Comparison of ENCODE assay signal across 8 mouse cellular contexts in the genomic region with DNA sequence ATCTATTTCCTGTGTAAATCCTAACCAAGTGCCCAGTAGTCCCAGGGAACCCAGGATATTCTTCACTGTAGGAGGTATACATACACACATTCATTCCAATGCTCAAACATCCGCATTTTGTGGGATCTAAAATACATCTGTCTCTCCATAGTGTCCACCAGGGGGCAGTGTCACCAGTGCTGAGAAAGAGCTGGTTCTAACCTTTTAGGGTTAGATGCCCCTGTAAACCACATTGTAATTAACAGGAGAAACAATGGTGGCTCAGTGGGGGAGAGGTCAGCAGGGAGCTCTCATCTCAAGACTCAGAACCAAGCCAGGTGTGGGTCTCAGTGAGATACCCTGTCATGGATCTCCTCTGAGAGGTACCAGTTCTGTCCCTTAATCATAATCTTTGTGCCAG. TPM values are rescaled to one million over a fixed set of nuclear protein-coding genes. Genes with fewer than 3 reads are reported as not detected.
DNase-seq lines count a peak whose midpoint lies in the region; ATAC-seq and TF ChIP-seq lines count a peak whose summit lies in the region.
"Had no signal": no experiment of that assay in that cellular context is flagged by ENCODE, and none has a peak within 500 bp of the region (broad histone marks: within the 10 kb centered on the region; RNA-seq: fewer than 3 reads in every experiment).

No protein-coding gene starts in this region.

- ATAC-seq in liver, embryonic 11.5 days (replicated peaks; ENCODE audit: low FRiP score), result no peak
- ATAC-seq in midbrain, postnatal 0 days (ENCODE audit: low FRiP score), result no peak
- no peak for ATAC-seq in erythroblast, adult 5-6 weeks (replicated peaks; ENCODE audit: low FRiP score, poor library complexity, severe bottlenecking)

- H3K9ac ChIP-seq in liver, embryonic 11.5 days (ENCODE audit: low read depth, low read length), result no peak overlapping the region
- H3K9ac ChIP-seq in MEL (ENCODE audit: control insufficient read depth, low read depth, low read length, poor library complexity, severe bottlenecking), result no peak overlapping the region
- H3K9ac ChIP-seq in midbrain, postnatal 0 days (replicated peaks; ENCODE audit: low read length, poor library complexity, severe bottlenecking), result no peak overlapping the region

- peaks cover 41% of the 10 kb centered on the region for H3K4me1 ChIP-seq in liver, embryonic 11.5 days (replicated peaks; ENCODE audit: control insufficient read depth, insufficient read depth, low read length)
- peaks cover 6 to 35% of the 10 kb centered on the region in 2 experiments for H3K4me1 ChIP-seq in MEL (ENCODE audit: control insufficient read depth in 1 of 2, insufficient read depth in 2 of 2, low read length in 2 of 2)
- no peaks in the 10 kb centered on the region for H3K4me1 ChIP-seq in midbrain, postnatal 0 days (ENCODE audit: insufficient read depth, low read length)

- DNase-seq in liver, result peak; percentile 65
- DNase-seq in liver, embryonic 11.5 days (ENCODE audit: low spot score), result no peak
- DNase-seq in MEL (ENCODE audit: low read depth, low spot score), result peak; percentile 68
- peak; percentile 67 for DNase-seq in c-Kit-positive CD71-positive TER-119-positive erythroid progenitor cells, embryonic 14.5 days (ENCODE audit: low spot score)
- DNase-seq in midbrain, postnatal 0 days (ENCODE audit: low spot score), result peak; percentile 53
- no peak for DNase-seq in ovary, postnatal 36 days (ENCODE audit: low spot score)

- H3K79me2 ChIP-seq in MEL (ENCODE audit: control insufficient read depth, insufficient read depth, low read length, poor library complexity), result no peaks in the 10 kb centered on the region

- H3K27me3 ChIP-seq in liver, embryonic 11.5 days (replicated peaks; ENCODE audit: control insufficient read depth, insufficient read depth, low read length), result no peaks in the 10 kb centered on the region
- H3K27me3 ChIP-seq in MEL (ENCODE audit: control insufficient read depth in 1 of 2, insufficient read depth in 2 of 2, low read length in 2 of 2), result no peaks in the 10 kb centered on the region
- no peaks in the 10 kb centered on the region for H3K27me3 ChIP-seq in midbrain, postnatal 0 days (ENCODE audit: insufficient read depth, low read length)

- TF ChIP-seq CTCF in MEL (IDR thresholded peaks at IDR 0.05 in 2 of 3, conservative IDR thresholded peaks at IDR 0.05 in 1 of 3; ENCODE audit: control insufficient read depth in 1 of 3, insufficient read depth in 1 of 3, low read depth in 2 of 3, low read length in 3 of 3, poor library complexity in 1 of 3, severe bottlenecking in 1 of 3), result peak; percentile 67 to 76 (median 75)
- TF ChIP-seq CTCF in midbrain, postnatal 0 days (IDR thresholded peaks at IDR 0.05), result peak; percentile 90

- 36% methylated on average over 1 of the region's 1 CpGs for WGBS in liver, embryonic 11.5 days
- WGBS in midbrain, postnatal 0 days, result 48% methylated on average over 1 of the region's 1 CpGs

- TF ChIP-seq RAD21 in MEL (IDR thresholded peaks at IDR 0.05; ENCODE audit: low read depth, low read length), result peak; percentile 10; the same call in 1 of the 2 replicates

- no peak overlapping the region for H3K27ac ChIP-seq in liver, embryonic 11.5 days (ENCODE audit: low read depth, low read length)
- no peak overlapping the region for H3K27ac ChIP-seq in MEL (ENCODE audit: control insufficient read depth, low read depth, low read length)
- no peak overlapping the region for H3K27ac ChIP-seq in midbrain, postnatal 0 days (ENCODE audit: low read depth, low read length)

- peaks cover 9% of the 10 kb centered on the region; the same call in 1 of the 2 replicates for H3K36me3 ChIP-seq in liver, embryonic 11.5 days (ENCODE audit: control insufficient read depth, insufficient read depth, low read length)
- H3K36me3 ChIP-seq in MEL (ENCODE audit: control insufficient read depth in 1 of 2, insufficient read depth in 2 of 2, low read length in 2 of 2), result peaks cover 0 to 28% of the 10 kb centered on the region in 2 experiments; a peak in 2 of 4 replicates
- peaks cover 47% of the 10 kb centered on the region for H3K36me3 ChIP-seq in midbrain, postnatal 0 days (ENCODE audit: insufficient read depth, low read length)

- no peak overlapping the region for H3K4me3 ChIP-seq in liver, embryonic 11.5 days (ENCODE audit: low read depth, low read length)
- no peak overlapping the region for H3K4me3 ChIP-seq in MEL (ENCODE audit: control insufficient read depth in 1 of 2, insufficient read depth in 1 of 2, low read depth in 2 of 2, low read length in 2 of 2)
- H3K4me3 ChIP-seq in midbrain, postnatal 0 days (ENCODE audit: low read depth, low read length), result no peak overlapping the region

- TF ChIP-seq POLR2A in MEL (IDR thresholded peaks at IDR 0.05; ENCODE audit: control insufficient read depth in 1 of 2, insufficient read depth in 1 of 2, low read depth in 1 of 2, low read length in 2 of 2, poor library complexity in 1 of 2), result no peak

- H3K9me3 ChIP-seq in liver, embryonic 11.5 days (ENCODE audit: control insufficient read depth, low read length), result no peaks in the 10 kb centered on the region
- H3K9me3 ChIP-seq in MEL (replicated peaks; ENCODE audit: insufficient read depth, low read length), result no peaks in the 10 kb centered on the region
- no peaks in the 10 kb centered on the region for H3K9me3 ChIP-seq in midbrain, postnatal 0 days (ENCODE audit: low read length)

- no peak overlapping the region for H3K4me2 ChIP-seq in liver, embryonic 11.5 days
- no peak overlapping the region for H3K4me2 ChIP-seq in midbrain, postnatal 0 days (ENCODE audit: low read depth, low read length, poor library complexity, severe bottlenecking)

- TF ChIP-seq EP300 in MEL (IDR thresholded peaks at IDR 0.05; ENCODE audit: low read depth in 1 of 2, low read length in 2 of 2), result no peak

TF ChIP-seq in MEL, 35 proteins besides CTCF, POLR2A, EP300 and RAD21:
- TF ChIP-seq USF2 (IDR thresholded peaks at IDR 0.05; ENCODE audit: borderline replicate concordance in 1 of 2, insufficient read depth in 1 of 2, low read depth in 1 of 2, low read length in 2 of 2), result no peak
- peak; percentile 62 for TF ChIP-seq SMC3 (IDR thresholded peaks at IDR 0.05; ENCODE audit: low read depth, low read length)

RNA-seq across cellular contexts. Expression of gene BC051665, which starts 39.9 kb away (rescaled TPM):
- polyA plus RNA-seq in liver, embryonic 11.5 days (2014; fragmentation: Nextera tagmentation; extraction: Ambion mirVana), result not detected in 2 replicates
- total RNA-seq in MEL (2012; rRNA removed), result not detected in 2 replicates
- polyA plus RNA-seq in MEL (2012; ENCODE audit: insufficient read depth in 1 of 2, insufficient read length in 2 of 2, low read depth in 1 of 2, low replicate concordance in 2 of 2, missing spikeins in 1 of 2), result not detected
- not detected in 2 replicates for total RNA-seq in midbrain, postnatal 0 days (2014; rRNA removed)
- polyA plus RNA-seq in midbrain, postnatal 0 days (2015; fragmentation: Nextera tagmentation; extraction: Ambion mirVana), result not detected in 2 replicates
- total RNA-seq in erythroblast, adult 5-6 weeks (2015; ENCODE audit: low replicate concordance), result not detected in 2 replicates
- not detected in 2 replicates for total RNA-seq in erythroblast, adult 5-6 weeks (2017; ENCODE audit: low replicate concordance)
- polyA plus RNA-seq: neural tube, embryonic 14.5 days had no signal

RNA-seq across cellular contexts. Expression of gene Ctsll3, which starts 56.4 kb away (rescaled TPM):
- polyA plus RNA-seq in liver, embryonic 11.5 days (2014; fragmentation: Nextera tagmentation; extraction: Ambion mirVana), result not detected in 2 replicates
- total RNA-seq in MEL (2012; rRNA removed), result not detected in 2 replicates
- polyA plus RNA-seq in MEL (2012; ENCODE audit: insufficient read depth in 1 of 2, insufficient read length in 2 of 2, low read depth in 1 of 2, low replicate concordance in 2 of 2, missing spikeins in 1 of 2), result not detected
- not detected in 2 replicates for total RNA-seq in midbrain, postnatal 0 days (2014; rRNA removed)
- not detected in 2 replicates for polyA plus RNA-seq in midbrain, postnatal 0 days (2015; fragmentation: Nextera tagmentation; extraction: Ambion mirVana)
- total RNA-seq in erythroblast, adult 5-6 weeks (2015; ENCODE audit: low replicate concordance), result not detected in 2 replicates
- total RNA-seq in erythroblast, adult 5-6 weeks (2017; ENCODE audit: low replicate concordance), result not detected in 2 replicates
- polyA plus RNA-seq: neural tube, embryonic 14.5 days had no signal

Comparison
In these comparisons a context has a peak if more than half of its experiments do, and no peak if none do; other contexts are left out.
1. DNase-seq: peak in liver (single experiment), MEL (single experiment), c-Kit-positive CD71-positive TER-119-positive erythroid progenitor cells, embryonic 14.5 days (single experiment) and midbrain, postnatal 0 days (single experiment); none in liver, embryonic 11.5 days (single experiment) and ovary, postnatal 36 days (single experiment).